Comparison of ENCODE assay signal across 12 mouse cellular contexts in the genomic region with DNA sequence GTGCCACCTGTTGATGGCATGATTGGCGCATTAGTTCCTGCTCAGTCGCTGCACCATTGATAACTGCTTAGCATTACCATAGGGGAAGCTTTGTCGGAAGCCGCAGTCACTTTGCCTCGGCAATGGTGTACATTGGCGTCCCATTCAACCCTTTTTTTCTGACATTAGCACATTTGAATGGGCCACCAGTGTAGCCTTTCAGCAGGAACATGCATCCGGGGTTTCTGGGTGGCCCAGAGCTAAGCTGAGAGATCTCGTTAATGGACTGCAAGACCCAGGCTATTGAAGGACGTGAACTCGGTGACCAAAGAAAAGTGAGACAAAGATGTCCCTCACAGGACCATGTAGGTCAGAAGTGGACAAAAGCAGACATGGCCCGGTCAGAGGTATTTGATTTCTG.
DNase-seq lines count a peak whose midpoint lies in the region; ATAC-seq and TF ChIP-seq lines count a peak whose summit lies in the region.
"Had no signal": no experiment of that assay in that cellular context is flagged by ENCODE, and none has a peak within 500 bp of the region (broad histone marks: within the 10 kb centered on the region; RNA-seq: fewer than 3 reads in every experiment).

No protein-coding gene starts in this region.

- 66% methylated on average over 11 of the region's 11 CpGs for WGBS in heart, embryonic 12.5 days
- 67% methylated on average over 11 of the region's 11 CpGs for WGBS in heart, adult 2 months
- 9% methylated on average over 11 of the region's 11 CpGs for WGBS in forebrain, embryonic 14.5 days
- WGBS in midbrain, embryonic 12.5 days = 13% methylated on average over 11 of the region's 11 CpGs
- WGBS in intestine, embryonic 15.5 days = 68% methylated on average over 11 of the region's 11 CpGs

- H3K9ac ChIP-seq in heart, embryonic 12.5 days = no peak overlapping the region
- no peak overlapping the region for H3K9ac ChIP-seq in heart, adult 2 months (ENCODE audit: low read depth, low read length)
- no peak overlapping the region for H3K9ac ChIP-seq in ES-E14 (ENCODE audit: insufficient read depth, low read depth, low read length, poor library complexity, severe bottlenecking)
- H3K9ac ChIP-seq in forebrain, embryonic 14.5 days (ENCODE audit: low read length) = no peak overlapping the region
- no peak overlapping the region for H3K9ac ChIP-seq in midbrain, embryonic 12.5 days (replicated peaks)
- no peak overlapping the region for H3K9ac ChIP-seq in intestine, embryonic 15.5 days
- H3K9ac ChIP-seq: limb, embryonic 15.5 days had no signal

- in situ Hi-C loops in ES-E14 (cut with MboI; ENCODE audit: low sequenced_read_pairs in 2 of 2, unreplicated experiment in 2 of 2) = no loop called here

- no peak overlapping the region for H3K27ac ChIP-seq in heart, embryonic 12.5 days (ENCODE audit: poor library complexity, severe bottlenecking)
- no peak overlapping the region for H3K27ac ChIP-seq in heart, adult 2 months
- H3K27ac ChIP-seq in ES-E14 (ENCODE audit: insufficient read depth, low read depth, low read length, poor library complexity, severe bottlenecking) = no peak overlapping the region
- H3K27ac ChIP-seq in forebrain, embryonic 14.5 days (ENCODE audit: low read depth, low read length) = no peak overlapping the region
- H3K27ac ChIP-seq in midbrain, embryonic 12.5 days (replicated peaks) = no peak overlapping the region
- H3K27ac ChIP-seq in intestine, embryonic 15.5 days = no peak overlapping the region
- H3K27ac ChIP-seq: limb, embryonic 15.5 days had no signal

- no peaks in the 10 kb centered on the region for H3K79me2 ChIP-seq in heart, adult 2 months (replicated peaks; ENCODE audit: control insufficient read depth, insufficient read depth, low read length)

- intact Hi-C loops in heart, adult 2 months (cut with DNase I) = no loop called here

- no peaks in the 10 kb centered on the region for H3K4me1 ChIP-seq in heart, embryonic 12.5 days (replicated peaks)
- no peaks in the 10 kb centered on the region for H3K4me1 ChIP-seq in heart, adult 2 months (ENCODE audit: control insufficient read depth, insufficient read depth, low read length)
- H3K4me1 ChIP-seq in ES-E14 (ENCODE audit: control insufficient read depth in 2 of 2, insufficient read depth in 2 of 2, low read length in 2 of 2, poor library complexity in 1 of 2) = peaks cover 0 to 4% of the 10 kb centered on the region in 2 experiments; a peak in 1 of 4 replicates
- H3K4me1 ChIP-seq in forebrain, embryonic 14.5 days (ENCODE audit: control insufficient read depth, insufficient read depth, low read length) = no peaks in the 10 kb centered on the region
- H3K4me1 ChIP-seq in midbrain, embryonic 12.5 days = peaks cover 10% of the 10 kb centered on the region
- no peaks in the 10 kb centered on the region for H3K4me1 ChIP-seq in intestine, embryonic 15.5 days (replicated peaks)
- H3K4me1 ChIP-seq: limb, embryonic 15.5 days had no signal

- no peak for TF ChIP-seq EP300 in heart, adult 2 months (IDR thresholded peaks at IDR 0.05; ENCODE audit: insufficient read depth, low read depth, low read length)

- peak overlapping the region; percentile 26 for H3K4me2 ChIP-seq in heart, embryonic 12.5 days
- H3K4me2 ChIP-seq in forebrain, embryonic 14.5 days (ENCODE audit: low read length) = no peak overlapping the region
- H3K4me2 ChIP-seq in midbrain, embryonic 12.5 days (replicated peaks) = peak overlapping the region; percentile 34
- no peak overlapping the region for H3K4me2 ChIP-seq in intestine, embryonic 15.5 days (replicated peaks)
- H3K4me2 ChIP-seq: limb, embryonic 15.5 days had no signal

- ATAC-seq in heart, embryonic 12.5 days (ENCODE audit: insufficient number of reproducible peaks, low FRiP score) = no peak
- ATAC-seq in forebrain, embryonic 14.5 days = peak; percentile 42
- ATAC-seq in midbrain, embryonic 12.5 days (ENCODE audit: low FRiP score, low read depth) = peak; percentile 52; the same call in 1 of the 2 replicates
- ATAC-seq in intestine, embryonic 15.5 days = no peak

- no peaks in the 10 kb centered on the region for H3K27me3 ChIP-seq in heart, embryonic 12.5 days (replicated peaks)
- no peaks in the 10 kb centered on the region; the same call in 1 of the 2 replicates for H3K27me3 ChIP-seq in heart, adult 2 months (ENCODE audit: control insufficient read depth, insufficient read depth, low read length)
- H3K27me3 ChIP-seq in forebrain, embryonic 14.5 days (replicated peaks; ENCODE audit: control insufficient read depth, insufficient read depth, low read length) = 0 out of 2 replicates have a peak, but pooled peaks cover 4% of the 10 kb centered on the region
- peaks cover 67% of the 10 kb centered on the region for H3K27me3 ChIP-seq in midbrain, embryonic 12.5 days
- no peaks in the 10 kb centered on the region for H3K27me3 ChIP-seq in intestine, embryonic 15.5 days (replicated peaks)
- H3K27me3 ChIP-seq: limb, embryonic 15.5 days had no signal

- no peaks in the 10 kb centered on the region for H3K36me3 ChIP-seq in heart, embryonic 12.5 days
- no peaks in the 10 kb centered on the region for H3K36me3 ChIP-seq in heart, adult 2 months (ENCODE audit: control insufficient read depth, insufficient read depth, low read length)
- H3K36me3 ChIP-seq in ES-E14 (ENCODE audit: control insufficient read depth, insufficient read depth, low read length, poor library complexity, severe bottlenecking) = no peaks in the 10 kb centered on the region
- H3K36me3 ChIP-seq in forebrain, embryonic 14.5 days (ENCODE audit: control insufficient read depth, insufficient read depth, low read length) = no peaks in the 10 kb centered on the region
- no peaks in the 10 kb centered on the region for H3K36me3 ChIP-seq in midbrain, embryonic 12.5 days
- no peaks in the 10 kb centered on the region for H3K36me3 ChIP-seq in intestine, embryonic 15.5 days
- H3K36me3 ChIP-seq: limb, embryonic 15.5 days had no signal

- H3K9me3 ChIP-seq in heart, embryonic 12.5 days (replicated peaks) = no peaks in the 10 kb centered on the region
- H3K9me3 ChIP-seq in ES-E14 (ENCODE audit: control insufficient read depth, insufficient read depth, low read depth, low read length) = no peaks in the 10 kb centered on the region
- H3K9me3 ChIP-seq in forebrain, embryonic 14.5 days (replicated peaks; ENCODE audit: control insufficient read depth, low read length) = no peaks in the 10 kb centered on the region
- no peaks in the 10 kb centered on the region for H3K9me3 ChIP-seq in midbrain, embryonic 12.5 days
- H3K9me3 ChIP-seq in intestine, embryonic 15.5 days = no peaks in the 10 kb centered on the region
- H3K9me3 ChIP-seq: limb, embryonic 15.5 days had no signal

- no peak for DNase-seq in heart, adult 2 months
- peak; percentile 16 for DNase-seq in ES-E14 (ENCODE audit: low read depth, low spot score)
- no peak for DNase-seq in forebrain, embryonic 14.5 days (ENCODE audit: low spot score)
- no peak for DNase-seq in T-cell, adult 2 months (ENCODE audit: low spot score)
- no peak for DNase-seq in cerebellum, postnatal 25 days
- DNase-seq: adrenal gland, adult 2 months; kidney, postnatal 10 days; thymus, postnatal 36 days had no signal

- no peak overlapping the region for H3K4me3 ChIP-seq in heart, embryonic 12.5 days
- H3K4me3 ChIP-seq in heart, adult 2 months = no peak overlapping the region
- no peak overlapping the region for H3K4me3 ChIP-seq in ES-E14 (ENCODE audit: insufficient read depth in 1 of 2, low read depth in 1 of 2, low read length in 2 of 2, poor library complexity in 1 of 2, severe bottlenecking in 1 of 2)
- no peak overlapping the region for H3K4me3 ChIP-seq in forebrain, embryonic 14.5 days (ENCODE audit: low read depth, low read length)
- no peak overlapping the region for H3K4me3 ChIP-seq in midbrain, embryonic 12.5 days
- no peak overlapping the region for H3K4me3 ChIP-seq in intestine, embryonic 15.5 days (replicated peaks)
- H3K4me3 ChIP-seq: limb, embryonic 15.5 days had no signal

- TF ChIP-seq CTCF in heart, adult 2 months (IDR thresholded peaks at IDR 0.05) = no peak

- TF ChIP-seq POLR2A in heart, adult 2 months (IDR thresholded peaks at IDR 0.05; ENCODE audit: insufficient read depth, low read depth, low read length) = no peak

TF ChIP-seq in ES-E14, 5 proteins besides CTCF, POLR2A, EP300 and RAD21:
- TF ChIP-seq HCFC1 (IDR thresholded peaks at IDR 0.05; ENCODE audit: borderline replicate concordance, insufficient read depth, low read length) = no peak
- TF ChIP-seq ZNF384 (IDR thresholded peaks at IDR 0.05; ENCODE audit: low read depth, low read length) = no peak
- TF ChIP-seq ZC3H11A (IDR thresholded peaks at IDR 0.05; ENCODE audit: borderline replicate concordance, low read depth, low read length) = no peak
- no peak for TF ChIP-seq CHD2 (IDR thresholded peaks at IDR 0.05; ENCODE audit: low read depth, low read length)
- TF ChIP-seq MAFK (IDR thresholded peaks at IDR 0.05; ENCODE audit: insufficient read depth, low read depth, low read length) = no peak

Comparison
In these comparisons a context has a peak if more than half of its experiments do, and no peak if none do; other contexts are left out.
1. ATAC-seq: peak in forebrain, embryonic 14.5 days (single experiment) and midbrain, embryonic 12.5 days (single experiment); none in heart, embryonic 12.5 days (single experiment) and intestine, embryonic 15.5 days (single experiment).
2. H3K4me2 ChIP-seq: peak in heart, embryonic 12.5 days (single experiment) and midbrain, embryonic 12.5 days (single experiment); none in forebrain, embryonic 14.5 days (single experiment) and intestine, embryonic 15.5 days (single experiment).